Mouse (Mus musculus) hematopoietic stem cell, adult 5-6 weeks (primary cell): ENCODE measurements around the gene Dido1. TPM values are rescaled to one million over a fixed set of nuclear protein-coding genes. Genes with fewer than 3 reads are reported as not detected.

ENCODE experiments used
- ATAC-seq, 2 experiments: fragments of 125-278 bp in 1 of 2; replicated peaks in 1 of 2; 2 replicates each; pipeline ENCODE4 v1.8.0; 2016 to 2017; ENCODE audit warnings: inconsistent platforms in 2 of 2, mild to moderate bottlenecking in 2 of 2, moderate number of reproducible peaks in 2 of 2, low read depth in 1 of 2, moderate TSS enrichment in 1 of 2; ENCODE audit not compliant: low FRiP score in 2 of 2, poor library complexity in 2 of 2, severe bottlenecking in 2 of 2, insufficient read depth in 1 of 2, low TSS enrichment in 1 of 2
- total RNA-seq: library from RNA; stranded (forward); fragments of 172-1452, 232-1000 nt; gene quantifications from 2 replicates; pipeline ENCODE4 v1.2.3, GENCODE M21; 2017

The Dido1 gene
- total RNA-seq, 1 experiment from 2014 or later: 86.0 TPM

DNA sequence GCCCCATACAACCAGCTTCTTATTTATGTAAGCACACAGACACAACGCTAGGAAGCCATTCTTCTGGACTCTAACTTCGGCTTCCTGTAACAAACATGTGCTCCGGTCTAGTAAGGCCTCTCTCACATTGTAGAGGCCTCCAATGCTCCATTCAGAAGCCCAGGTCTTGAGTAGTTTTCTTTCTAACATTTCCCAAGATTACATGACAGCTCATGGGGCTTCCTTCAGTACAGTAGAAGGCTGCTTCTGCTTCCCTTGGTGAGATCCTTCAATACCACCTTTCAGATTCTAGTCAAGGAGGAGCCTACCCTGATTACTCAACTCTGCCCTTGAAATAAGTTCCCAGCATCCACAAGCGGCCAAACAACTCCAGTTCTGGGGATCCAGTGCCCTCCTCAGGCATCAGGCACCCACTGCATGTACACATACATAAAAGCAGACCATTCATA lies 7.1 kb downstream of the Dido1 start:
- ATAC-seq: no peak

DNA sequence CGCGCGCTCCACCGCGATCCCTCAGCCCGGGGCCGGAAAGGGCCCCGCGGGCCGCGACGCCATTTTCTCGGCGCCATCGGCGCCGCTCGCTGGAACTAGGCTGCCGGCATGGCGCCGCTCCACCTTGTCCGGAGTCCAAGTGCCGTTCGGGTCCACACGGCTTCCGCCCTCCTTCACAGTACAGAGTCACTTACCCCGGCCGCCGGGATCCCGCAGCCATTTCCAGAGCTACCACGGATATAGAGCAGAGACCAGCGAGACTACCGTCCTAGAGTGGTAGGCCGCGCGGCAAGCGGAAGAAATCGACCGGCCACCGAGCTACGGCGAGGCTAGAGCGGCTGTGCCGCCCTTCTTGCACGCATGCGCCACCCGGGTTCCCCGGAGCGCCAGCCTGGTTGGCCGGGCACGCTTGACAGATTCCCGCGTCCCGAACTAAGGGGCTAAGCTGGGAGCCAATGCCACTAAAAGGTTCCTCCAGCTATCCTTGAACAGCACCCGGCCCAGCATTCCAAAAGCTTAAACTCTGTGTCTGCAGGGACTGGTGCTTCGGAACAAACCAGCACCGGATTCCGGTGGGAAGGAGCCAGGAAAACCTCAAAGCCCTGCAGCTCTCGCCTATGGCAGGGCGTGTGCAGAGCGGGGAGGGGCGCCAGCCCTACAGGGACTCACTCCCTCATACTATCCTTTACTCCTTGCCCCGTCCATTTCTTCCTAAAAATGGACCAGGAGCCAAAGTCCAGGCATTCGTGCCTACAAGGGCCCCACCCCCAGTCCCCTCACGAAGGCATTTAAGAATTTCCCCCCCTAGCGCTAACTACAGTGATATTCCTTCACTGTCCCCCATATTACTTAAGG lies 7.8 kb downstream of the Dido1 start:
- peak; percentile 72 to 86 for ATAC-seq

DNA sequence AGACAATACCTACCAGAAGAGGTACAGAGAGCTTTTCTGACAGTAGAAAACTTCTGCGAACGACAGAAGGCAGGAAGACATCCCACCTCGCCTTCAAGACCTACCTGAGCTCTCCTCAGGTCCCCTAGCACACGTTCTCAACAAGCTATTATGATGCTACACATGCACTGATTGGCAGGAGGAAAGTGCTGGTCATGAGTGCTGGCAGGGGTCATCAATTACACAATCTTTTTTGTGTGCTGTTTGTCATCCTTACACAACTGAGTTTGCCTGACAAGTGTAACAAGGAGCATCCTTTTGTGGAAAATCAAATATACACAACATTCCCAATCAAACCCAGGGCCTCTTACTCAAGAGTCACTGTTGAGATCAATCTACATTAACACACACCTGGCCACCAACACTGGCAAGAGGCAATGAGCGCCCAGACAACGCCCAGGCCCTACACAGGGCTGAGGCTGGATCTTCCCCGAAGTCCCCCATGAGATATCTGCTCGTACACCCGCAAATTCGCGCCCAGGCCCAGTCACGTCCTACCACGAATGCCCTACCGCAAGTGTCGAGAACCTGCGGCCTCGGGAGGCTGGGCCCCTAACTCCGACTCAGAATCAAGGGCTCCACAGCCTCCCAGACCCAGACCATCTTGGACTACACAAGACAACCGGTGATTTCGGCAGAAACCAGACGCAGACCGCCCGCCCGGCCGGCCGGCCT lies 8.6 kb downstream of the Dido1 start:
- no peak for ATAC-seq

DNA sequence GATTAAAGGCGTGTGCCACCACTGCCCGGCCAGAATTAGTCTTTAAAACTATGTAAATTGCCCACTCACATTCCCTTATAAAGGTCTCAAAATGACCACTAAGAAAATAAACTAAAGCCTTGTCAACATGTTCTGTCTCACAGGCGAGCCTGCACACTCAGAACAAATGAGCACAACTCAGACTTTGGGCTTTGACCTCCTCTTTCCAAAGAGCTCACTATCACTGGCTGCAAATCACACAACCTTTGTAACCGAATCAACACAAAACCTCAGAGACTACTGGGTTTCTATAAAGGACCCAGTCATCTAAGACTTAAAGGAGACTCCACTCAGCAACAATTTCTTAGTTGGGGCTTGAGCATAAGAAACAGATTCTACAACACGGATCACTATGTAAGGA lies 9.3 kb downstream of the Dido1 start:
- no peak for ATAC-seq

DNA sequence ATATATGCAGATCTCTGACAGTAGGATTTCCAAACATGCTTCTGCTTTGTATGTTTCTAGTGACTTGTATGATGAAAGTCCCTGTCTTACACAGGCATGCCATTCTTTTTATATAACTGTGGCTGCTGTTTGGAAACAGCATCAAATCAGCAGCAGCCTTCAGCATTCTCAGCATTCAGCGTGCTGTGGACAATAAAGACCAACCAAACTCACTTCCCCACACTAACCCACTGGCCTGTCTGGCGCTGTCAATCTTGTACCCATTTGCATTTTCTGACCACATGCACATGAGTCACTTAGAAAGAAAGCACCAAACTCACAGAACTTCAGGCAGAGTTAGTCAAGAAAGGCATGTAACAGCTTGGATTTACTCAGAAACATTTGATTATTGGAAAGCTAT lies 14.6 kb downstream of the Dido1 start:
- ATAC-seq: peak; percentile 50 to 51; a peak in 3 of 4 replicates

DNA sequence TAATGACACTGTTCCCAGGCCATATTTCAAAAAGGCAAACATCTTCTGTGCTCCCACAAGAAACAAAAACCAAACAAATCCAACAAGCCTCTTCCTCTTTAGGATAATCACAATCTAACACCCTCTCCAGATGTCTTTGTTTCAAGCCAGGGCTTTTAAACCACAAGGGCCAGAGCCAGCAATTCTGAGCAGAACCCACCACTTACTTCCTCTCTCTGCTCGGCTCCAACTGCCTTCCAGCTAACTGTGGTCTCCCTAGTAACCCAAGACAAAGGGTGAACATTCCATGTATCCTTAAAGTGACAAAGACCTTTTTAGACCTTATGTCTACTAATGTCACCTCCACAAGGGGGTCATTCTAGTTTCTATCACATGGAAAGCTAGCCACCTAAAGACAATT lies 17.2 kb downstream of the Dido1 start:
- ATAC-seq: peak; percentile 89 to 94

DNA sequence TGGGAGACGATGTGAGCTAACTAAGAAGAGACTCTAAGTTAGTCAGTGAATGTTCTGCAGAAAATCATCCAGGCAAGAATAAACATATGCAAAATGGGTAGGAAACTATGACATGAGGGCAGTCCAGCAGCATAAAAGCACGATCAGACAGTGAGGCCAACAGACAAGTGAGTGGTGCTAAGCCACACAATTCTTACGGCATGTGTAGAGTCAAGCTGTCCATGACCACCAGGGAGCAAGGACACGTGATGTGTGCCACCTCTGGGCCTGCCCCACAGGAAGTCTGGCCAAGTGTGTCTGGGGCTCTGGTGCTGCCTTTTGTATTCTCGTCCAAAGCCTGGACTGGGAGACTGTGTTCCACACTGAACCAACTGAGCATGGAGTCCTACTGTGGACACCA lies 20.0 kb downstream of the Dido1 start:
- ATAC-seq: peak; percentile 28 to 52; a peak in 3 of 4 replicates

DNA sequence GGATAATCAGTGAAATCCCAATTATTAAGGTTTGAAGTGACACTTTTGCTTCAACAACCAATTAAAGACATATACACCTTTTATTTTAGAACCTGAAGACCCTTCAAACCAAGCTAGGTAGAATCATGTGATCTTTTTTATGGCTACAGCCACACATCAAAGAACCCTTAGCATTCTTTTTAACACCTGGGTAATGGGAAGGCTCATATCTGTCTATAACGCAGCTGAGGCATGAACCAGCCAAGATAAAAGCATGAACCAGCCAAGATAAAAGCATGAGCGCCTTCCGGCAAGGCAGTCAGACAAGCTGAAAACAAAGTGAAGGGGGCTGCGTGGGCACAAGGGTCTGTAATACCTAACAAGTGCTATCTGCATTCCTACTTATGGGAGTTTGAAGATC lies 25.8 kb downstream of the Dido1 start:
- ATAC-seq: no peak

DNA sequence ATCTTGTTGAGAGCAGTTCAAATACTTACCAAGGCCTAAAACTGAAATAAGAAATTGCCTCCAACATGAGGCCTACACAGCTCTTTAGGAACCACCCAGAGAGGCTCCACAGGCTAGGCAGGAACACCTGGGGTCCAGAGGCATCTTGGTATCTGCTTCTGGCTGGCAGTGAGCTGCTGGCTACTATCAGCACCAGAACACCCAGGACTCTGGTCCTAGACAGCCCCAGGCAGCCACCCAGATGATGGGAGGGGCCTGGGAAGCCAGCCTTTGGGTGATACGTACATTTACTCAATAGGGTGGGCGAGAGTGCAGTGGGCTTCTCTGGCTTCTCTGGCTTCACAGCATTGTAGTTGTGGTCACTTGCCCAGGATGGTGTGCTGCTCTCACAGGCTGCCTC lies 26.3 kb downstream of the Dido1 start:
- no peak for ATAC-seq

DNA sequence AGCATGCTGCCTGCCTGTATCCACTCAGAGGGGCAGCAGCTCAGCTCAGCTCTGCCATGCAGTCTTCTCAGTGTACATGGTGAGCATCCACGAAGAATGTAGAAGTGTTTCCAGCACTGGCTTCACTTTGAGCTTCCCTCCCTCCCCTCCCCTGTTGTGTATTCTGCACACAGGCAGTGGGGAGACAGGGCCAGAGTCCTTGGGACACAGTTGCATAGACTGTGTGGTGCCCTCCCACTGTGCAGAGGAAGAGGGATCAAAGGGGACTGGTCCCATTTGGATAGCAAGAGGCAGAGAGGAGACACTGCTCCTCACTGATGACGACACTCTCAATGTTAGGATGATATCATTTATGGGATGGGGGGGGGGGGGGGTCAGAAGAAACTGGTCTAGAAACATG lies 28.6 kb downstream of the Dido1 start:
- no peak for ATAC-seq

DNA sequence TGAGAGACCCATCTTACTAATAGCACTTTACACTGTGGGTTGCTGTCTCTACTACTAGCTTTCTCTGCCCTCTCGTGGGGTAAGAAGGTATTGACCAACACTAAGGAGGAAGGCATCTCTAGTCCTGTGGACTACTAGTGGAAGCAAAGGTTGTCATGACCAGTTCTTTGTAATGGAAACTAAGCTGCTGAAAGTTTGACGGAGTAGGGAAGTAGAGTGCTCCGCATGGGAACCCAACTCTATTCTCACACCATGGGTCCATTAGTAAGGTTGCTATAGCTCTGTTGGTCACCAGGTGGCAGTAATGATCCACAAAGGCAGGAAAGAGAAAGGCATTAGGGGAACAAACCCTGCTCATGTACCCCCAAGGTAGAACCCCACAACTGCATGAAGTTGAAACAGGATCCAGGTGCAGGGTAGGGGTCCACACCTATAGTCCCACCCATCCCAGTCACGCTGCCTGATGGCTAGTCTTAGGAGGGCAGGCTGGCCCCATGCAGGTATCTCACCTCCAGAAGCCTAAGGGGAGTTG lies 31.1 kb downstream of the Dido1 start:
- ATAC-seq: peak; percentile 80 to 86

DNA sequence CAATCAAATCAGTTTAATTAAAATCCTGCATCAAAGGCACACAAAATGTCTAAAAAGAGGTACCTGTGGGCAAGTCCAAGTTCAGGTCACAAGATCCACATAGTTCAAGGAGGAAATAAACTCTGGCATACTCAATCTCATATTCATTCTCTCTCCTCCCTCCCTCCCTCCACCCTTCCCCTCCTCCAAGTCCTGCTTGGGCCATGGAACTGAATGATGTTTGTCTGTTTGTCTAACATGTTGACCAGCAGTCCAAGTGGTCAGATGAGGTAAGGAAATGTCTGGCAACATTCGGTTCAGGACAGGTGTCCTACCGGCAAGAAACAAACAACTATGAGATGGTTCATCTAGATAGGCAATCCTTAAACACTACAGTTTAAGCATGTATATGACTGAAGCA lies 33.1 kb downstream of the Dido1 start:
- ATAC-seq: no peak

DNA sequence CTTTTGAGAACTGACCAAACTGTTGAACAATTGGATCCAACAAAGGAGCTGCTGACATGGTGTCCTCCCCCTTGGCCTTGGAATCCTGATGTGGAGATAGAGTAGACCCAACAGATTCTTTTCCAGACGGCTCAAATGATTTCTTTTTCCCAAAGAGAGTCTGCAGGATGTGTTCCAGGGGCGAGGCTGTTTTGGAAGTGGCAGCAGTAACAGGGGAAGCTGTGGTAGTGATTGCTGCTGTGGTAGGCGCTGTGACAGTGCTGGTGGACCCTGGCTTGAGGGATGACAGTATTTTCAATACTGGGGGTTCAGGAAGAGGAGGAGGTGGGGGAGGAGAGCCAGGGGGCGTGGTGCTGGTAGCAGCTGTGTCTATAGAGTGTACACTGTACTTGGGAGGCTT lies 47.8 kb downstream of the Dido1 start:
- no peak for ATAC-seq

DNA sequence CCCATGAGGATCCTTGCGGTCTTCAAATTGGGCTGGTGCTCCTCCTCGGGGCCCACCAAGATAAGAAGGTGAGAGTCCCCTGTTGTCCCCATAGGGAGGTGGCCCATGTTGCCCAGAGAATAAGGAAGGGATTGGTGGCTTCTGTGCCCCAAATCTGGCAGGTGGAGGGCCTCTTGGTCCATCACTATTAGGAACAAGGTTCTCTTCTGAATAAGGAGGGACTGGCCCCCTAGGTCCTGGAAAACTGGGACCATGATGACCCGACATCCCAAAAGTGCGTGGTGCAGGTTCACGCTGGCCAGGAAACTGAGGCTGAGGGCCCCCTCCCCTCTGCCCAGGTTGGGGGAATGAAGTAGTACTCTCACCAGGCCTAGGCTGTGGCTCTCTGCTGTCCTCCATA lies 49.3 kb downstream of the Dido1 start:
- ATAC-seq: no peak

DNA sequence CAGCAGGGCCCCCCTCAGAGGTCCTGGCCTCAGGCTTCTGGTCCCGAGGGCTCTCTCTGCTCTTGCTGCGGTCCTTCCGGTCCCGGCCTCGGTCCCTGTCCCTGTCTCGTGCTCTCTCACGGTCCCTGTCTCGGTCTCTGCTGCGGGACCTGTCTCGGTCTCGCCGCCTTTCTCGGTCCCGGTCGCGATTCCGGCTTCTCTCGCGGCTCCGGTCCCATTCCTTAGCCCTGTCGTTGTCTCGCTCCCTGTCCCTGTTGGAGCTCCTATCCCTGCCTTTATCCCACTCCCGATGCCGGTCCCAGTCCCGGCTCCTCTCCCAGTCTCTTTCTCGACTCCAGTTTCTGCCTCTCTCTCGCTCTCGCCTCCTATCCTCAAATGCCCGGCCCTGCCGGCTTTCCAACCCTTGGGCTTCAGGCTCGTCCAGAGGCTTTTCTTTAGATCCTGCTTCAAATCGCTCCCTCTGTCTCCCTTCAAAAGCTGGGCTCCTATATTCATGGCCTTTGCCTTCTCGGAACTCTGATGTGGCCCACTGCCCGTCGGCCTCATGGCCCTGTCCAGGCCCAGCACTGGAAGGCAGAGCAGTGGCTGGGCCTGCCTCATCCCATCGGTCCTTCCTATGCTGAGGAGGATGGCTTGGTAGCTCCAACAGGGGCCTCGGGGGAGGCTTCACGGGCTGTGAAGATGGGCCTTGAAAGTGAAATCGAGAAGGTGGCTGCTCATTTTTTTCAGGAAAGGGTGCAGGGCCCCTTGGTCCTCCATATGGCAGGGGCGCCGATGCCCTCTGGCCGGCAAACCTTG lies 50.2 kb downstream of the Dido1 start:
- no peak for ATAC-seq

DNA sequence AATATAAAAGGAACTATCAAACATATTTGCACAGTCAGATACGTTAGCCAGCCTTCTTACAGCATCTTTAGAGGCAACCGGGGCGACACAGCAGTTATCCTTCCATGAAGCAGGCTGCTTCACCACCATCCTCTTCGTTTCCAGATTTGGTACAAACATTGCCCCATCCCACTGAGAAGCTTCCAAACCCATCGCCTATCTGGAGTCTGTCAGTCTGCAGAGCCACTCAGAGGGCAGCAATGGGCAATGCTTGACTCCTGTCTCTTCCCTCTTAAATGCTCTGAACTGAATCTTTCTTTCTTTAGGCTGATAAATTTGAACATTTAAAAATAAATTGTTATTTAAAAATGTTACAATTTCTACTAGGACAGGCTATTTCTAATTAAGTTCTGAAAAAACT lies 51.4 kb downstream of the Dido1 start:
- ATAC-seq: no peak

DNA sequence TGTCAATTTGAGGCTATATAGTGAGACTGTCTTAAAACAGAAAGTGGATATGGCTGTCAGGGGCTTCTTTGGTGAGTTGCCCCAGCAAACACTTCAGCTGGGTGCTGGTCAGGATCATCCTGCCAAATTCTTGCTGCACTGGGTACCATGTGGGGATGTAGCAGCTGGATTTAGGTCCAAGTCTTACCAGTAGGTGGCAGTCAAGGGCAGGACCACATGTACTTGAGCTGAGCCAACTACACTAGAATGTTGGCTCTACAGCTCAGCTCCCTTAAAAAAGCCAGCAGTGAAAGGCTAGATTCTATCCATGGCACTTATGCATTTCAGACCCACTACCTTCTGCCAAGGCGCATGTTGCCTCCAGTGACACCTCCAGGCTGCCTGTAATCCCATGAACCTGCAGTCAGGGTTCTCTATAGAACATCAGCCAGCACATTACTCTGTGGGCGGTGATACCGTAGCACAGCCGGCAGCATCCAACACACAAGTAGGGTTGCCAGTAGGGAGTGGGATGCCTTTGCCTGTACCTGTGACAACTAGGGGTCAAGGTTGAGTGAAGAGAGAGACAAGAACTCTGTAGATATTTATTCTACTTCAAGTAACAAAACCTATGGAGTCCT lies 52.3 kb downstream of the Dido1 start:
- ATAC-seq: peak; percentile 78 to 81
